Mouse (Mus musculus) spleen, adult 2 months (tissue): ENCODE measurements around the gene Rps2.

Experiments used
- CTCF ChIP-seq: fragments of 200-500 bp; IDR thresholded peaks from 2 replicates; pipeline ENCODE4 v1.5.1; 2011; ENCODE audit warnings: mild to moderate bottlenecking, inconsistent platforms; ENCODE audit not compliant: insufficient read depth, insufficient read length, insufficient replicate concordance; ENCODE audit errors: extremely low read depth
- POLR2A ChIP-seq: fragments of 200-500 bp; IDR thresholded peaks from 2 replicates; pipeline ENCODE4 v1.6.1; 2011; ENCODE audit warnings: low read depth, low read length, inconsistent platforms

DNA sequence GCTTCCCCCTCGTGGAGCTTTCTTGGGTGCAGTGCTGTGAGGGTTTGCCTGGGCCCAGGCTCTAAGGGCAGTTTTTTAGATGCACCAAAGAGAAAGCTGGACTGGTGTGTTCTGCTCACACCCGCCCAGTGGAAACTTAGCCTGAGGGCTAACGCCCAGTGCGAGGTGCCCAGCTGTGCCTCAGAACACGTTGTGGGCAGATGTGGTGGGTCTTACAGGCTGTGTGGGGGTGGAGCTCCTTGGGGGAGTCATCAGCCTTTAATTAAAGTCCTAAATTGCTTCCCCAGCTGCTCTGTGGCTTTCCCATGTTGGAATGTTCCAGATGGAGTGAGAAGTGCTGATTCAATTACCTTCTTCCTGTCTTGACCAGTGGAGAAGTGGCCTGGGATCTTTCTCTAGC, 43.2 kb downstream of the Rps2 start:
- TF ChIP-seq CTCF (no peak), POLR2A (no peak)
